15 mouse cellular contexts compared by ENCODE assay signal in the genomic region with DNA sequence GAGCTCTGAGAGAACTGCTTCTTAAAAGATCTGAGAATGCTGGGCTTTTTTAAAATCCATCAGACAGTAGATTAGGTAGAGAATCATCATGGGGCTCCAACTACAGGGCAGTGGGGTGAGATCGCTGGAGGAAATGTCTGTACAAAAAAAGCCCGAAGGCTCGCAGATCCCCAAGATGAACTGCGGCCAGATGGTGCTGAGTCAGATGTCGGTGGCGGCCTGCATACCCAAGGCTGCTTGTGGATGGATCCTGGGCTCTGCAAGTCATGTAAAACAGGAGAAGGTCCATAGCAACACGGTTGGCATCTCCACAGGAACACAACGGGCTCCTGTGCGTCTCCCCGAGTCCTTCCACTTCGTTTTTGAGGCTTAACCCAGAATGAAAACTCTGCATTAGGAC. TPM values are rescaled to one million over a fixed set of nuclear protein-coding genes. Genes with fewer than 3 reads are reported as not detected.
DNase-seq lines count a peak whose midpoint lies in the region.
"Had no signal": no experiment of that assay in that cellular context is flagged by ENCODE, and none has a peak within 500 bp of the region (broad histone marks: within the 10 kb centered on the region; RNA-seq: fewer than 3 reads in every experiment).

No protein-coding gene starts in this region.

- DNase-seq in adrenal gland, postnatal 36 days, result peak; percentile 43 to 51
- no peak for DNase-seq in adrenal gland, postnatal 14 days
- DNase-seq in left cerebral cortex, postnatal 14 days (ENCODE audit: low spot score in 2 of 2), result peak; percentile 33 to 35
- DNase-seq in left cerebral cortex, adult 11 months (ENCODE audit: low spot score), result no peak
- DNase-seq in 3T3-L1 (ENCODE audit: low read depth, low spot score), result peak; percentile 38
- peak; percentile 48 to 52 for DNase-seq in frontal cortex, postnatal 36 days (ENCODE audit: low spot score in 2 of 2)
- no peak for DNase-seq in heart, postnatal 25 days (ENCODE audit: low spot score)
- no peak for DNase-seq in natural killer cell, adult 2 months (ENCODE audit: low spot score in 2 of 2)
- DNase-seq: adrenal gland, adult 2 months; cerebellum, adult 8-10 months; heart, postnatal 4 days; kidney, adult 8-10 months; kidney, postnatal 25 days; midbrain, embryonic 14.5 days; thymus, postnatal 36 days had no signal

- intact Hi-C loops in left cerebral cortex, postnatal 14 days (cut with DNase I), result no loop called here
- intact Hi-C loops in heart, postnatal 25 days (cut with DNase I), result no loop called here

RNA-seq across cellular contexts. Expression of gene Col4a1, which starts 39.9 kb away (rescaled TPM):
- 100 to 1,000 TPM; 359 to 687 TPM for total RNA-seq in adrenal gland, postnatal 36 days (2021)
- 574 and 650 TPM in 2 replicates for total RNA-seq in adrenal gland, postnatal 14 days (2021)
- total RNA-seq in left cerebral cortex, postnatal 14 days (2021), result 100 to 1,000 TPM; 108 to 118 TPM
- 100 to 1,000 TPM; 537 to 622 TPM for total RNA-seq in heart, postnatal 25 days (2021)

RNA-seq across cellular contexts. Expression of gene Col4a2, which starts 39.9 kb away (rescaled TPM):
- 100 to 1,000 TPM; 182 to 302 TPM for total RNA-seq in adrenal gland, postnatal 36 days (2021)
- total RNA-seq in adrenal gland, postnatal 14 days (2021), result 341 and 356 TPM in 2 replicates
- total RNA-seq in left cerebral cortex, postnatal 14 days (2021), result 10 to 100 TPM; 72.4 to 78.6 TPM
- 100 to 1,000 TPM; 292 to 338 TPM for total RNA-seq in heart, postnatal 25 days (2021)

Comparison
In these comparisons a context has a peak if more than half of its experiments do, and no peak if none do; other contexts are left out.
1. DNase-seq: peak in adrenal gland, postnatal 36 days (2 of 2), left cerebral cortex, postnatal 14 days (2 of 2), 3T3-L1 (single experiment) and frontal cortex, postnatal 36 days (2 of 2); none in adrenal gland, postnatal 14 days (single experiment), left cerebral cortex, adult 11 months (single experiment), heart, postnatal 25 days (single experiment) and natural killer cell, adult 2 months (0 of 2).